Mouse (Mus musculus) ES-Bruce4 (cell line): ENCODE measurements around the gene Prr5l. TPM values are rescaled to one million over a fixed set of nuclear protein-coding genes. Genes with fewer than 3 reads are reported as not detected.

ENCODE experiments used
- H3K27ac ChIP-seq: 2 replicates; pipeline ENCODE4 v1.5.1; 2012; ENCODE audit warnings: low read length, inconsistent platforms; ENCODE audit not compliant: insufficient read depth
- H3K27me3 ChIP-seq: 2 replicates; pipeline ENCODE4 v1.6.1; 2012; ENCODE audit warnings: mild to moderate bottlenecking, low read length, inconsistent platforms; ENCODE audit not compliant: control insufficient read depth, poor library complexity, insufficient read depth, severe bottlenecking
- H3K36me3 ChIP-seq: 2 replicates; pipeline ENCODE4 v1.6.1; 2012; ENCODE audit warnings: inconsistent platforms, mild to moderate bottlenecking, low read length, moderate library complexity; ENCODE audit not compliant: control insufficient read depth, poor library complexity, insufficient read depth, severe bottlenecking
- H3K4me1 ChIP-seq: one replicate; pipeline ENCODE4 v1.8.1; 2011; ENCODE audit warnings: low read length; ENCODE audit not compliant: control insufficient read depth, insufficient read depth
- H3K4me3 ChIP-seq: 2 replicates; pipeline ENCODE4 v1.5.1; 2011; ENCODE audit warnings: low read depth, mild to moderate bottlenecking, low read length
- H3K9ac ChIP-seq: 2 replicates; pipeline ENCODE4 v1.6.1; 2012; ENCODE audit warnings: low read depth, mild to moderate bottlenecking, inconsistent platforms; ENCODE audit not compliant: poor library complexity, severe bottlenecking
- H3K9me3 ChIP-seq: replicated peaks from 2 replicates; pipeline ENCODE4 v1.6.1; 2012; ENCODE audit warnings: mild to moderate bottlenecking, low read length, inconsistent platforms; ENCODE audit not compliant: control insufficient read depth, poor library complexity, insufficient read depth, severe bottlenecking
- CTCF ChIP-seq: IDR thresholded peaks from one replicate; pipeline ENCODE4 v1.8.1; 2011; ENCODE audit warnings: low read depth, low read length
- EP300 ChIP-seq: IDR thresholded peaks from 2 replicates; pipeline ENCODE4 v1.6.1; 2011; ENCODE audit warnings: low read depth, low read length; ENCODE audit not compliant: insufficient read depth
- POLR2A ChIP-seq: IDR thresholded peaks from one replicate; pipeline ENCODE4 v1.8.1; 2011; ENCODE audit warnings: low read length; ENCODE audit not compliant: insufficient read depth
- polyA plus RNA-seq: library from polyadenylated mRNA; stranded (reverse); fragments of >200 nt; gene quantifications from 2 replicates; pipeline ENCODE4 v1.2.4, GENCODE M21; 2011; ENCODE audit warnings: low read depth; ENCODE audit not compliant: missing spikeins, insufficient read depth, insufficient read length

Prr5l gene
- polyA plus RNA-seq, 1 experiment: 28.2 TPM

DNA sequence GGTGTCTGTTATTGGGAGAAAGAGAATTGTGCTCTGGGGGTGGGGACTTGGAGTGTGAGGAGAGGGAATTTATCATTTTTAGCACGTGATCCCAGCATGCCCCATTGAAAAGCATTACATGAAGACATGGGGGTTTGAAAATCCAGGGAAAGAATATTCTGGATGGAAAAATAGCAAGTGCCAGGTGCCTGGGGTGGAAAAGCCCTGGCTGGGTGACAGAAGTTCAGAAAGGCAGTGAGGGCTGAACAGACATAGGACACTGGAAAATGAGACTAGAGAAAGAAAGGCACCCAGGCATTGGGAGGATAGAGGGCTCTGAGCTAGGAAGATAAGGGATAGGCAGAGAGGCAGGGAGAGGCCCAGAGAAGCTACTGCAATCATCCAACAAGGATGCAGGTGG, 62.0 kb downstream of the Prr5l start:
- Histone ChIP-seq H3K27me3 (no peaks in the 10 kb centered on the region), H3K36me3 (no peaks in the 10 kb centered on the region), H3K4me3 (no peak overlapping the region), H3K9ac (no peak overlapping the region), H3K27ac (no peak overlapping the region), H3K9me3 (no peaks in the 10 kb centered on the region), H3K4me1 (peaks cover 2% of the 10 kb centered on the region)
- TF ChIP-seq CTCF (no peak), POLR2A (no peak), EP300 (no peak)

DNA sequence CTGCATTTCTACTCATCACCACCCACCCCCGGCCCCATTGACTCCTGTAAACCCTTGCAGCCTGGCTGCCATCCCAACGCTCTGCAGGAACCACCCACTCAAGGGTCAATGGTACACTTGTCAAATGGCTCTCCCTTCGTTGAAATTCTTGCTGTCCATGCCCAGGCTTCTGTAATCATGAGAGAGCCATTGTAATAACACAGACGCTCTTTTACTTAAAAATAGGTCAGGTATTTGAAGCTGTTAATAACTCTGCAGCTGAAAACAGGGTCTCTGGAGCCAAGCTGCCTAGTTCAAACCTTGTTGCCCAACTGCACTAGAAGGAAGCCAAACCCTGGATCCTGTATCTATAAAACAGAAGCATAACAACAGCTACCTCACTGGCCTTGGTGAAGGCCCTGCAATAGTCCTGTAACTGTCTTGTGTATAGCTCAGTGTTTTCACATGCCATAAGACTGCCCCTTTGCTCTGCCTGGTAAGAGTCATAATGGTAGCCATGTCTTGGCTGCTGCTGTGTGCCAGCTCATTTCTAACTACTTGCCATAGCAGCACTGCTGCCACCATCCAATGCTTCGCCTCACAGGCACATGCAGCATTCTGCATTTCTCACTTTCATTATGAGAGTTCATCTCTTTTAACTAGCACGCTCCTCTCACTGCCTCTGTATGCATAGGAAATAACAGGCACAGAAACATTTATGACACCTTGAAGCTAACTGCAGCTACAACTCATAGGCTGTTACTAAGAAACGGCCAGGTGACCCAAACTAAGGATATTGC, 63.7 kb downstream of the Prr5l start:
- H3K9ac ChIP-seq: no peak overlapping the region

DNA sequence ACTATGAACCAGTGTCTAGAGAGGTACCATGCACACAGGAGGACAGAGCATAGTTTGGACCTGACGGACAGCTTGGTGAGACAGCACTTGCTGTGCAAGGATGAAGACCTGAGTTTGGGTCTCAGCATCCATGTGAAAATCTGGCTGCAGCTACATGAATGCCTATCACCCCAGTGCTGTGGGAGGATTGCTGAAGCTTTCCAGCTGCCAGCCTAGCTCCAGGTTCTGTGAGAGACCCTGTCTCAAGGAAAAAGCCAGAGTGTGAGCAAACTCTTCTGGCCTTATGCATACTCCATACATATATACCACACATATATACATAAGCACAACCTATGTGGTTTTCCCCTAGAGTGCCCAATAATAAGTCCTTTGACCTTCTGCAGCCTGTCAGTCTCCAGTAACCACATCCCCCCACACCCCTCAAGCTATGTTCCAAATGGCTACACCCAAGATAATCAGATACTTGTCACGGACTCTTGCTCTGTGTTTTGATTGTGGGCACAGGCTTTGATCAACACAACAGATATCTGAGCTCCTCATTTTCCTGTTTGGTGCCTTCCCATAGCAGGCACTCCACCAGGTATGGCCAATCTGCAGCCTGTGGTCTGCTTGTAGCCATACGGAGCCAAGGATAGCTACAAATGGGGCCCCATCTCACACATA, 66.0 kb downstream of the Prr5l start:
- Histone ChIP-seq H3K9me3 (no peaks in the 10 kb centered on the region), H3K4me3 (no peak overlapping the region), H3K4me1 (no peaks in the 10 kb centered on the region), H3K27ac (no peak overlapping the region), H3K36me3 (no peaks in the 10 kb centered on the region), H3K27me3 (no peaks in the 10 kb centered on the region), H3K9ac (no peak overlapping the region)
- TF ChIP-seq POLR2A: no peak
- no peak for TF ChIP-seq EP300
- TF ChIP-seq CTCF: no peak

More for the DNA sequence above, 63.7 kb downstream of the Prr5l start:
- Histone ChIP-seq H3K4me3 (no peak overlapping the region), H3K27ac (no peak overlapping the region), H3K27me3 (no peaks in the 10 kb centered on the region), H3K36me3 (no peaks in the 10 kb centered on the region), H3K9me3 (no peaks in the 10 kb centered on the region), H3K4me1 (peaks cover 2% of the 10 kb centered on the region)
- TF ChIP-seq POLR2A: no peak

DNA sequence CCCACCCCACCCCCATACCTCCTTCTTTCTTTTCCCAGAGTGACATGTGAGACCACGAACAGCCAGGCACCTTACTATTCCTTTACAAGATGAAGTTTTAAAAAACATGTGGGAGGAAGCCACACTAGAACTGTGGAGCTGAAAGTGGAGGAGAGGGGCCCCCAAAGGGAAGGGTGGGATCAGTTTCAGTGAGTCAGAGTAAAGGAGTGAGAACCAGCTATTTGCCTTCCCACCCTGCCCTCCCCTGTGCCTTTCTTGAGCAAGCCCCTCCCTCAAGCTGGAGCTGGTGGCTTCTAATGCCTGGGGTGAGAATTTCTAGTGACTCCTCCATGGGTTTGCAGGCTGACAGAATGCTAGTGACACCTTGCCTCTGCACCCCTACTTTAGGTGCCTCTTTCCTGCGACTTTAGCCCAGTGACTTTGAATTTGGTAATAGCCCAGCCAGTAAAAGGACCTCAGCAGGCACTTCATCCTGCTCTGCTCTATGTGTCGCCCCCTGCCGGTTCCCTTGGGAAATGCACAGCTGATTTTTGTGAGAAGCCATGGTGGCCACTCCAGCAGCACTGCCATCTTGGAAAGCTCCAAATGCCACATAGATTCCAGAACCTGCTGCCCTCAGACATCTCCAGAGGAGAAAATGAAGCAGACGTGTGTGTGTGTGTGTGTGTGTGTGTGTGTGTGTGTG, 67.4 kb downstream of the Prr5l start:
- Histone ChIP-seq H3K4me3 (no peak overlapping the region), H3K9ac (no peak overlapping the region), H3K27ac (no peak overlapping the region), H3K4me1 (no peaks in the 10 kb centered on the region), H3K36me3 (no peaks in the 10 kb centered on the region), H3K27me3 (no peaks in the 10 kb centered on the region), H3K9me3 (no peaks in the 10 kb centered on the region)
- TF ChIP-seq POLR2A (no peak), CTCF (peak; percentile 71)

DNA sequence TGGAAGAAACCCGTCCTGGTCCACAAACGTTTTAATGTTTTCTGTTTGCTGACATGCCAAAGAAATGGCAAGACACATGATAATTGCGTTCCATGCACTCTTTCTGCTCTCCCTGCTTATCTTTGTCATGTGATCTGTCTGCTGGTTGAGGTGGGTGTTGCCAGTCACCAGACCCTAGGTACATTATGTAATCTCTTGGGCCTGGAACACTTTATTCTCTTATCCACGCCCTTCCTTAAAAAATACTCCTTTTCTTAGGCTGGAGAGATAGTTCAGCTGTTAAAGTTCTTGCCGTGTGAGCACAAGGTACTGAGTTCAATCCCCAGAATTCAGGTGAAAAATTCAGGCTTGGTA, 68.6 kb downstream of the Prr5l start:
- no peaks in the 10 kb centered on the region for H3K9me3 ChIP-seq
- no peaks in the 10 kb centered on the region for H3K36me3 ChIP-seq
- no peak overlapping the region for H3K27ac ChIP-seq
- H3K9ac ChIP-seq: no peak overlapping the region
- H3K27me3 ChIP-seq: no peaks in the 10 kb centered on the region
- H3K4me3 ChIP-seq: no peak overlapping the region
- H3K4me1 ChIP-seq: no peaks in the 10 kb centered on the region
- no peak for TF ChIP-seq POLR2A
- no peak for TF ChIP-seq CTCF
- TF ChIP-seq EP300: no peak
